Mouse (Mus musculus) liver, postnatal 0 days (tissue): ENCODE data around the gene Sel1l3. TPM values are rescaled to one million over a fixed set of nuclear protein-coding genes. Genes with fewer than 3 reads are reported as not detected.

ENCODE experiments used
- ATAC-seq: fragments of 200-750 bp; cut with Nextera tagmentation; 2 replicates; pipeline ENCODE4 v1.8.0; 2017; ENCODE audit warnings: mild to moderate bottlenecking, moderate library complexity
- DNase-seq: peaks from one replicate; pipeline ENCODE4 v3.0.0-alpha.2; 2016
- H3K27ac ChIP-seq: fragments of 300-500 bp; sonication (generic); 2 replicates; pipeline ENCODE4 v1.5.1; 2014; ENCODE audit warnings: antibody characterized with exemption, moderate library complexity, mild to moderate bottlenecking, low read depth
- H3K27me3 ChIP-seq: fragments of 300-500 bp; sonication (generic); 2 replicates; pipeline ENCODE4 v1.6.1; 2014; ENCODE audit warnings: low read length, control low read depth, mixed read lengths; ENCODE audit not compliant: insufficient read depth
- H3K36me3 ChIP-seq: fragments of 300-500 bp; sonication (generic); replicated peaks from 2 replicates; pipeline ENCODE4 v1.6.1; 2014; ENCODE audit warnings: mild to moderate bottlenecking, control low read depth, low read length, moderate library complexity, mixed read lengths; ENCODE audit not compliant: insufficient read depth
- H3K4me1 ChIP-seq: fragments of 300-500 bp; sonication (generic); 2 replicates; pipeline ENCODE4 v1.6.1; 2014; ENCODE audit warnings: antibody characterized with exemption, mild to moderate bottlenecking, control low read depth; ENCODE audit not compliant: insufficient read depth
- H3K4me2 ChIP-seq: fragments of 300-500 bp; sonication (generic); 2 replicates; pipeline ENCODE4 v1.6.1; 2014; ENCODE audit warnings: low read depth, mild to moderate bottlenecking, low read length, moderate library complexity, mixed read lengths
- H3K4me3 ChIP-seq: fragments of 300-500 bp; sonication (generic); 2 replicates; pipeline ENCODE4 v1.5.1; 2014; ENCODE audit warnings: low read depth, low read length
- H3K9ac ChIP-seq: fragments of 300-500 bp; sonication (generic); replicated peaks from 2 replicates; pipeline ENCODE4 v1.6.1; 2014; ENCODE audit warnings: mild to moderate bottlenecking, moderate library complexity
- H3K9me3 ChIP-seq: fragments of 300-500 bp; sonication (generic); 2 replicates; pipeline ENCODE4 v1.6.1; 2016; ENCODE audit warnings: mild to moderate bottlenecking, control low read depth, low read length, mixed read lengths
- CTCF ChIP-seq: sonication (generic); IDR thresholded peaks from 2 replicates; pipeline ENCODE4 v1.5.1; 2016; ENCODE audit warnings: antibody characterized with exemption, low read depth
- EP300 ChIP-seq: IDR thresholded peaks from 2 replicates; pipeline ENCODE4 v1.6.1; 2016; ENCODE audit warnings: antibody characterized with exemption, low read depth, mild to moderate bottlenecking
- WGBS: fragments of 180-500 bp; shearing (Covaris S2); extraction: QIAGEN DNeasy Blood & Tissue Kit; methylation state at CpG from one replicate; pipeline ENCODE4 v1.1.7; 2014; ENCODE audit not compliant: insufficient replicate concordance; 5-methylcytosine and 5-hydroxymethylcytosine counted together
- polyA plus RNA-seq: library from polyadenylated mRNA; unstranded; fragments of >200 nt; fragmentation: Nextera tagmentation; extraction: Ambion mirVana; gene quantifications from 2 replicates; pipeline ENCODE4 v1.2.1, GENCODE M21; 2015

Sel1l3 gene
- polyA plus RNA-seq, 1 experiment from 2014 or later: 0.93 TPM

GRCm38 (mm10) chr5:53196387-53197088 lies 17.2 kb downstream of the Sel1l3 start:
- Histone ChIP-seq H3K27ac (no peak overlapping the region), H3K4me2 (no peak overlapping the region)

DNA sequence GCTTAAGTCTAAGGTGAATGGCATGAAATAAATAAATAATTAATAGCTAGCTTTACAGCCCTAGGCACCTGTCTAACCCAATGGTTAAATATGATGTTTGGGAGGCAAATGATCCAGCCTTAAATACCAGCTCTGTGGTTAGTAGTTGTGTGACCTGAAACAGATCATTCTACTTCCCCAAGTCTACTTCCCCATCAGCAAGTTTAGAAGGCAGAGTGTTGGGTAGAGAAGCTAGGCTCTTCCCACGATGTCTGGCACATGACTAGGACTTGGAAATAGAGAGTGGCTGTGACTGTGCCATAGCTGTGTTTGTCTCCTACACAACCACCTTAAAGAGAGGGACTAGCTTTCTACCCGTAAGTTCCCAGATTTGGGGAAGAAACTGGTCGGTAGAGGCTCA lies 18.9 kb downstream of the Sel1l3 start:
- no peaks in the 10 kb centered on the region for H3K9me3 ChIP-seq
- 49% methylated on average over 3 of the region's 3 CpGs for WGBS

More at GRCm38 (mm10) chr5:53196387-53197088, 17.2 kb downstream of the Sel1l3 start:
- Histone ChIP-seq H3K9me3 (no peaks in the 10 kb centered on the region), H3K4me1 (no peaks in the 10 kb centered on the region), H3K9ac (no peak overlapping the region), H3K27me3 (no peaks in the 10 kb centered on the region), H3K4me3 (no peak overlapping the region), H3K36me3 (no peaks in the 10 kb centered on the region)
- TF ChIP-seq EP300: no peak
- TF ChIP-seq CTCF: 0 out of 2 replicates have a peak, but pooled peaks have one; percentile 32
- ATAC-seq (peak; percentile 87), DNase-seq (peak; percentile 45)
- WGBS: 45% methylated on average over 10 of the region's 10 CpGs

GRCm38 (mm10) chr5:53194421-53194820 lies 19.3 kb downstream of the Sel1l3 start:
- no peak for ATAC-seq
- no peaks in the 10 kb centered on the region for H3K9me3 ChIP-seq
- TF ChIP-seq EP300: no peak
- no peak for TF ChIP-seq CTCF

More for the DNA sequence above, 18.9 kb downstream of the Sel1l3 start:
- Histone ChIP-seq H3K9ac (no peak overlapping the region), H3K27ac (no peak overlapping the region), H3K27me3 (no peaks in the 10 kb centered on the region), H3K4me3 (no peak overlapping the region), H3K36me3 (no peaks in the 10 kb centered on the region), H3K4me1 (no peaks in the 10 kb centered on the region), H3K4me2 (no peak overlapping the region)
- DNase-seq (no peak), ATAC-seq (no peak)
- TF ChIP-seq CTCF: no peak
- TF ChIP-seq EP300: no peak

DNA sequence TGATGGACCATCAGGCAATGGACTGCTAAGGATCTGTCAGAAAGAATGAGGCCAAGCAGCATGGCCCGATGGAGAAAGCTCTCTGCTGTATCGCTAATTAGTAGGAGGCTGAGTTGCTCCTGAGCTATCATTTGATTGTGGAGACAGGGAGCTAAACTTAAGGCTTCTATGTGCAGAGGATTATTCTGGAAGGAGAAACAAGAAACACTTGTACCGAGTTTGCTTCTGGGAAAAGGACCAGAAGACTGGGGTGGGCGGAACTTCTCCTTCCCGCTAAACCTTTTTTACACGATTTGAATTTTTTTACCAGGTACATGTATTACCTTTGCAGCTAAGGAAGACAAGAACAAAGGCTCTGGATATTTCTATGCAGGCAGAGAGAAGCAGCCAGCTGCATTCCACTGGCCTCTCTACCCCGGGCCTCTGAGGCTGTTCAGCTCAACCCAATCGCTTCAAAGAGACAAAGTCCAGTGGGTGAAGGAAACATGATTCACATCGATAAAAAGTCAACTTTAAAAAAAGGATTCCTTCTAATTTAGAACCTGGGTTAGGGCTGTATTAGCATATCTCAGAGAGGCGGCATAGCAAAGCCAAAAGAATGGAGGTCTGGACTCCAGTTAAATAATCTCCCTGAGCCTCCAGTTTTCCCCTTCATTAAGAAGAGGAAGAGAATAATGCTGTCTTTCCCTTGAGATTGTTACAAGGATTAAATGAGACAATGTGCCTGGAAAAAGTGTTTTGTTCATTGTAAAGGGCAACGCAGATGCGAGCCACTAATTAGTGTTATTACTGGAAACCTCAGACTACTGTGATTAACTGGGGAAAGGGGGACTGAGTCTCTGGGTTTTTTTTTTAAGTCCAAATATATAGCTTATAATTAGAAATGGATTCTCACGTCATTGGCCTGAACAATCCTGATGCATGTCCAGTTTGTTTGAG lies 20.4 kb downstream of the Sel1l3 start:
- Histone ChIP-seq H3K36me3 (no peaks in the 10 kb centered on the region), H3K9ac (no peak overlapping the region), H3K9me3 (no peaks in the 10 kb centered on the region), H3K4me3 (no peak overlapping the region), H3K4me2 (no peak overlapping the region), H3K27me3 (no peaks in the 10 kb centered on the region), H3K27ac (no peak overlapping the region), H3K4me1 (no peaks in the 10 kb centered on the region)
- DNase-seq: no peak
- no peak for TF ChIP-seq EP300
- WGBS: 77% methylated on average over 13 of the region's 13 CpGs
- no peak for ATAC-seq

More at GRCm38 (mm10) chr5:53194421-53194820, 19.3 kb downstream of the Sel1l3 start:
- Histone ChIP-seq H3K4me2 (no peak overlapping the region), H3K27me3 (no peaks in the 10 kb centered on the region), H3K4me3 (no peak overlapping the region), H3K27ac (no peak overlapping the region), H3K9ac (no peak overlapping the region), H3K36me3 (no peaks in the 10 kb centered on the region), H3K4me1 (no peaks in the 10 kb centered on the region)
- DNase-seq: no peak
- 37% methylated on average over 2 of the region's 2 CpGs for WGBS

DNA sequence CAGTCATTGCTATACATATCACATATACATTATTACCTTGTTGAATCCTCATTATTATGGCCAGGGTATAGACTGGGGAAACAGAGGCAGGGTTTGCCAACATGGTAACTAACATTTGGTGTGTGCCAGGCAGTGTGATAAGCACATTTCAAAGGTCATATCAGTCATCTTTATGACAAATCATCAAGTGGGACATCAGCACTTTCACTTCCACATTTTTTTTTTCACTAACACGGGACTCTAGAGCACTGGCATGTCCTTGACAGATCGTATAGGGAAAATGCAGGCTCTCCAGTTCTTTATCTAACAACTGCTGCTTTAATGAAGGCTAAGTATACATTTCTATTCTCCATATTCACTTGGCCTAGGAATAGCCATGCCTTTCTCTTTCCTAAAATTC lies 25.1 kb downstream of the Sel1l3 start:
- no peak overlapping the region for H3K9ac ChIP-seq
- H3K36me3 ChIP-seq: no peaks in the 10 kb centered on the region
- WGBS: 25% methylated on average over 2 of the region's 2 CpGs
- DNase-seq (no peak), ATAC-seq (no peak)
- H3K4me2 ChIP-seq: no peak overlapping the region
- no peak overlapping the region for H3K4me3 ChIP-seq
- no peak overlapping the region for H3K27ac ChIP-seq
- TF ChIP-seq EP300 (no peak), CTCF (no peak)
- H3K27me3 ChIP-seq: no peaks in the 10 kb centered on the region
- no peaks in the 10 kb centered on the region for H3K9me3 ChIP-seq
- no peaks in the 10 kb centered on the region for H3K4me1 ChIP-seq

GRCm38 (mm10) chr5:53187245-53187644 lies 26.5 kb downstream of the Sel1l3 start:
- 51% methylated on average over 10 of the region's 10 CpGs for WGBS
- no peaks in the 10 kb centered on the region for H3K4me1 ChIP-seq
- no peak overlapping the region for H3K4me3 ChIP-seq
- DNase-seq: no peak
- H3K27ac ChIP-seq: no peak overlapping the region
- H3K9me3 ChIP-seq: no peaks in the 10 kb centered on the region
- TF ChIP-seq CTCF: no peak
- no peak for TF ChIP-seq EP300
- H3K9ac ChIP-seq: no peak overlapping the region
- H3K27me3 ChIP-seq: no peaks in the 10 kb centered on the region
- no peaks in the 10 kb centered on the region for H3K36me3 ChIP-seq
- ATAC-seq: no peak
- H3K4me2 ChIP-seq: no peak overlapping the region
